Mouse (Mus musculus) myocyte (in vitro differentiated cells): ENCODE measurements at regions not wholly inside any gene's neighbourhood (a gene's known extent, or its start where the extent isn't known, plus 50 kb on each side); places are given as distances from the start of the nearest gene placed in this dataset.

Experiments used
- E2F4 ChIP-seq: IDR thresholded peaks from one replicate; pipeline ENCODE4 v1.6.1; 2011; ENCODE audit warnings: mild to moderate bottlenecking, control low read depth, moderate library complexity; ENCODE audit not compliant: insufficient read depth
- MAX ChIP-seq: IDR thresholded peaks from one replicate; pipeline ENCODE4 v1.6.1; 2011; ENCODE audit warnings: low read depth, mild to moderate bottlenecking, control low read depth
- POLR2A ChIP-seq: IDR thresholded peaks from one replicate; pipeline ENCODE4 v1.6.1; 2011; ENCODE audit warnings: low read depth, mild to moderate bottlenecking, control low read depth, moderate library complexity; ENCODE audit not compliant: insufficient read length
- POLR2AphosphoS2 ChIP-seq: IDR thresholded peaks from one replicate; pipeline ENCODE4 v1.6.1; 2011; ENCODE audit warnings: low read depth, control low read depth; ENCODE audit not compliant: insufficient read length
- TCF12 ChIP-seq: IDR thresholded peaks from one replicate; pipeline ENCODE4 v1.6.1; 2011; ENCODE audit warnings: mild to moderate bottlenecking, control low read depth; ENCODE audit not compliant: poor library complexity, insufficient read depth, severe bottlenecking

GRCm38 (mm10) chr2:174191516-174191915 lies 81.4 kb downstream of the Npepl1 start:
- TF ChIP-seq MAX, result no peak
- no peak for TF ChIP-seq POLR2A
- no peak for TF ChIP-seq POLR2AphosphoS2
- no peak for TF ChIP-seq TCF12
- TF ChIP-seq E2F4, result no peak
